Mouse (Mus musculus) left cerebral cortex, adult 18-20 months (tissue): ENCODE data around the gene D930007J09Rik. TPM values are rescaled to one million over a fixed set of nuclear protein-coding genes. Genes with fewer than 3 reads are reported as not detected.

ENCODE experiments used
- DNase-seq, 2 experiments: peaks; one replicate each; pipeline ENCODE4 v3.0.0; 2021 to 2022; ENCODE audit warnings: low spot score in 2 of 2, mixed read lengths in 1 of 2
- long read RNA-seq, 2 experiments: library from polyadenylated mRNA; stranded (forward); transcript quantifications; one replicate each; pipeline ENCODE4 v2.0.0; 2021
- total RNA-seq, 2 experiments: library from RNA; stranded (reverse); gene quantifications; 2 replicates each; pipeline ENCODE4 v1.2.3; 2021

The D930007J09Rik gene
- 1 to 10 TPM in 1 of 2 experiments, not detected in 1; 1.4 TPM for total RNA-seq
- long read RNA-seq, experiment 1 = 0 reads
- long read RNA-seq, experiment 2 = 0 reads

GRCm38 (mm10) chr13:32802259-32803081 is at the start of gene D930007J09Rik:
D930007J09Rik (minus strand) TSS chr13:32802849.
- peak; percentile 45 to 66 for DNase-seq

- DNase-seq = peak; percentile 40 to 56
Observed at GRCm38 (mm10) chr13:32851967-32852366, 49.3 kb upstream of the D930007J09Rik start.

- DNase-seq = no peak
Observed at GRCm38 (mm10) chr13:32850668-32851404, 48.2 kb upstream of the D930007J09Rik start, which contains the start of gene Serpinb1a. Serpinb1a (minus strand) TSS chr13:32851185.

- no peak for DNase-seq
Observed at GRCm38 (mm10) chr13:32850156-32850555, 47.5 kb upstream of the D930007J09Rik start.

GRCm38 (mm10) chr13:32849531-32850123 is 47.0 kb upstream of the D930007J09Rik start:
- DNase-seq = no peak

- no peak for DNase-seq
Observed at GRCm38 (mm10) chr13:32849092-32849491, 46.4 kb upstream of the D930007J09Rik start.

GRCm38 (mm10) chr13:32846221-32846620 is 43.6 kb upstream of the D930007J09Rik start:
- DNase-seq = no peak

GRCm38 (mm10) chr13:32841349-32841748 is 38.7 kb upstream of the D930007J09Rik start:
- no peak for DNase-seq

GRCm38 (mm10) chr13:32839314-32839713 is 36.7 kb upstream of the D930007J09Rik start:
- DNase-seq = no peak

GRCm38 (mm10) chr13:32834513-32834912 is 31.9 kb upstream of the D930007J09Rik start:
- DNase-seq = no peak

- no peak for DNase-seq
Observed at GRCm38 (mm10) chr13:32833237-32833636, 30.6 kb upstream of the D930007J09Rik start.

- no peak for DNase-seq
Observed at GRCm38 (mm10) chr13:32832776-32833175, 30.1 kb upstream of the D930007J09Rik start.

GRCm38 (mm10) chr13:32831505-32832273 is 29.0 kb upstream of the D930007J09Rik start:
- DNase-seq = no peak

GRCm38 (mm10) chr13:32828886-32829285 is 26.2 kb upstream of the D930007J09Rik start:
- DNase-seq = no peak

- peak; percentile 57 to 65 for DNase-seq
Observed at GRCm38 (mm10) chr13:32827951-32828350, 25.3 kb upstream of the D930007J09Rik start.

GRCm38 (mm10) chr13:32827111-32827822 is 24.6 kb upstream of the D930007J09Rik start:
- no peak for DNase-seq

GRCm38 (mm10) chr13:32825546-32825945 is 22.9 kb upstream of the D930007J09Rik start:
- DNase-seq = no peak

GRCm38 (mm10) chr13:32824377-32825330 is 22.0 kb upstream of the D930007J09Rik start:
- no peak for DNase-seq

- no peak for DNase-seq
Observed at GRCm38 (mm10) chr13:32823126-32823525, 20.5 kb upstream of the D930007J09Rik start.
